Mouse (Mus musculus) 3134 (cell line): ENCODE data around the gene Gstp1.
"Not testable (repeated sequence)": the region's sequence is repeated elsewhere in the genome, so short reads cannot be mapped to it uniquely, and the experiment has no call there.

ENCODE experiments used
- DNase-seq: peaks from one replicate; pipeline ENCODE4 v3.0.0-alpha.2; 2011; ENCODE audit warnings: low spot score; ENCODE audit not compliant: insufficient read length; ENCODE audit errors: extremely low read depth

The Gstp1 gene

DNA sequence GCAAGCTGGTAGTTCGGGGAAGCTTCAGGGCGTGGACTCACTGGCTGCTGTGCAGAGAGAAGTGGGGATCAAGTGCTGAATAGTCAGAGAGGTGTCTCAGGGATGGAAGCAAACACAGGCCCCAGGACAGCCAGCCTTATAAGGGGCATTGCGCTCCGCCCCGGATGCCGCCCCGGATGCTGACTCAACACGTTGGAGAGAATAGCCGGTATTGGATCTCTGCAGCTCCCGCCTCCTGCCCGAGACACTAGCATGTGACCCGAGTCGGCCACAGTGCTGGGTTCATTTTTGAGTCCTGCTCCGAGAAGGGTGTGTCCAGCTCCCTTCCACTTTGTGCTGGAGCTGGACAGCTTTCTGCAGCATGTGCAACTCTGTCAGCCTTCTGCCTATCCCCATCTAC, 4.3 kb upstream of the Gstp1 start:
- no peak for DNase-seq

DNA sequence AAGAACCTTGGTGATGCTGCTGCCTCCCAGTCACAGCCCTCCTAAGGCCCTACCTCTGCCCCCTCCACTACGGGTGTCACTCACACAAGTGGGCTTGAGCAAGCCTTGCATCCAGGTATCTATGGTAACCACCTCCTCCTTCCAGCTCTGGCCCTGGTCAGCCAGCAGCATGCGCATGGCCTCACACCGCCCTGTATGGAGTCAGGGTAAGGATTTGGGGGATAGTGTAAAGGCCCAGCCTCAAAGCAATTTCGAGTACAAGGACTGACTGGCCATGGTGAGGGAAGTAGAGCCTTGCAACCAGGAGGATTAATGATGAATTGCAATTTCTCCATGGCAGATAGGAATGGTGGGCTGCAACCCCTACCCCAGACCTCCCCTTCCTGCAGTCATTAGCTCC, 3.7 kb upstream of the Gstp1 start:
- DNase-seq, result not testable (repeated sequence)

DNA sequence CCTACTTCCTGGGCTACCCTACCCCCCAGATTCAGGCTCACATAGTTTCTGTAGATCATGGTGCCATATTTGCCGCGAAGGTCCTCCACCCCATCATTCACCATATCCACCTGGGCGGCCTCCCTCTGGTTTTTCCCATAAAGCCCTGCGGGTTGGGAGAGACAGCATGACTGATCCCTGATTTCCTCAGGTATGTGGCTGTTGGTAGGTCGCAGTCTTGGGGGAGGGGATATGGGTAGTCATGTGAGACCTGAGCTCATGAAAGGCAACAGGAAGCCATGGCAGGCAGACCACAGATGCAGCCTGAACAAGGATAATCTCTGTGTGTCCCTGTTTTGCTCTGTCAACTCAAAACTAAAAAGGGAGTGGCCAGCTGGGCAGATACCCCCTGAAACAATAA, 3.2 kb upstream of the Gstp1 start:
- DNase-seq, result not testable (repeated sequence)

DNA sequence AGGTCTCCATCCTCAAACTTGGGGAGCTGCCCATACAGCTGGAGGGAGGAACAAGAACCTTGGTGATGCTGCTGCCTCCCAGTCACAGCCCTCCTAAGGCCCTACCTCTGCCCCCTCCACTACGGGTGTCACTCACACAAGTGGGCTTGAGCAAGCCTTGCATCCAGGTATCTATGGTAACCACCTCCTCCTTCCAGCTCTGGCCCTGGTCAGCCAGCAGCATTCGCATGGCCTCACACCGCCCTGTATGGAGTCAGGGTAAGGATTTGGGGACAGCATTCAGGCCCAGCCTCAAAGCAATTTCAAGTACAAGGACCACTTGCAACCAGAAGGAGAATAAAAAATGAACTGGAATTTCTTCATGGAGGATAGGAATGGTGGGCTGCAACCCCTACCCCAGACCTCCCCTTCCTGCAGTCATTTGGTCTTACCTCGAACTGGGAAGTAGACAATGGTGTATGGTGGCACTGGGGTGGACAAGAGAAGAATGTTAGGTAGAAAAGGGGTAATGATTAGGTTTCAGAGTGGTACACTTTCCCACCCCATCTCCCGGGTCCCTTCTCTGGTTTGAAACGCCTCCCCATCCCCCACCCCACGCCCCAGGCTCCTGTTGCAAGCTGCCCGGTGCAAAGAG, 514 bp downstream of the Gstp1 start:
- DNase-seq, result not testable (repeated sequence)

DNA sequence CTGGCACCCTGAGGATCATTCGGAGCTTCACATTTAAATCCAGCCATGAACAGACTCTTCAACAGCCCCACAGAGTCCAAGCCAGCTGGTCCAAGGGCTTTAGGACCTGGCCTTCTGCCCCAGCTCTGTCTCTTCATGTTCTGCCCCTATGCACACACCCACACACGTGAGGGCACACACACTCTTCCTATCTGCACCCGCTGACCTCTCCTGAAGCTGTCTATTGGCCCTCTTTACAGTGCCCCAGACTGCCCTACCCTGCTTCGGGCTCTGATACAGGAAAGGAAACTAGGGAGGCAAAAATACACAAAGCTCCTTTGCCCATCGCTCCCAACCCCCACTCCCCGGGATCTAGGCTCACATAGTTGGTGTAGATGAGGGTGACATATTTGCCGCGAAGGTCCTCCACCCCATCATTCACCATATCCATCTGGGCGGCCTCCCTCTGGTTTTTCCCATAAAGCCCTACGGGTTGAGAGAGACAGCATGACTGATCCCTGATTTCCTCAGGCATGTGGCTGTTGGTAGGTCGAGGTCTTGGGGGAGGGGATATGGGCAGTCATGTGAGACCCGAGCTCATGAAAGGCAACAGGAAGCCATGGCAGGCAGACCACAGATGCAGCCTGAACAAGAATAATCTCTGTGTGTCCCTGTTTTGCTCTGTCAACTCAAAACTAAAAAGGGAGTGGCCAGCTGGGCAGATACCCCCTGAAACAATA, 1.3 kb downstream of the Gstp1 start:
- no peak for DNase-seq

DNA sequence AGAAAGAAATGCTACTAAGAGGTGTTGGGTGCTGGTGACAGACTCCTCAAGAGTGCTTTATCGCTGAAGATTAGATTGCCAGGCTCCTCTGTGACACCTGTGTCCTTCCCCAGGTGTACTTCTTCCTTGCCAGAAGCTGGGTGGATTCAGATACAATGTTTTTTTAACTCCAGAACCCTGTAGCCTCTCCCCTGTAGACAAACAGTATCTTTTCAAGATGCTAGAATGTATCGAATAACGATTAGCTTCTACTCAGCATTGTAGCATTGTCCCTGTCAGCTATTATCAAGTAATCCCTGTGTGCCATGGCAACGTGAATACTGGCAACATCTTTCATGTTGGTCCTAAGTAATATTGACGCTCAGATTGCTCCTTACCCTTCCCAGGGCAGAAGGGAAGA, 4.0 kb downstream of the Gstp1 start:
- DNase-seq, result no peak

DNA sequence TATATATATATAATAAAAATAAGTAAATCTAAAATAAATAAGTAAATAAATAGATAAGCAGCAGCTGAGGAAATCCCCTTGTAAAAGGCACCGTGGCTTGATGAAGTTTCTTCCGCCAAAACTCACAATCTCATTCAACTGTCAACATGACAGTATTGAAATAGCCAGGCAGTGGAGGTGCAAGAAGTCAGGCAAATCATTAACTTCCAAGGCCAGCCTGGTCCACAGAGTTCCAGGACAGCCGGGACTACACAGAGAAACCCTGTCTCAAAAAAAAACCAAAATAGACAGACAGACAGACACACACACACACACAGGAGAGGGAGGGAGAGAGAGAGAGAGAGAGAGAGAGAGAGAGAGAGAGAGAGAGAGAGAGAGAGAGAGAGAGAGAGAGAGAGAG, 4.5 kb downstream of the Gstp1 start:
- no peak for DNase-seq

DNA sequence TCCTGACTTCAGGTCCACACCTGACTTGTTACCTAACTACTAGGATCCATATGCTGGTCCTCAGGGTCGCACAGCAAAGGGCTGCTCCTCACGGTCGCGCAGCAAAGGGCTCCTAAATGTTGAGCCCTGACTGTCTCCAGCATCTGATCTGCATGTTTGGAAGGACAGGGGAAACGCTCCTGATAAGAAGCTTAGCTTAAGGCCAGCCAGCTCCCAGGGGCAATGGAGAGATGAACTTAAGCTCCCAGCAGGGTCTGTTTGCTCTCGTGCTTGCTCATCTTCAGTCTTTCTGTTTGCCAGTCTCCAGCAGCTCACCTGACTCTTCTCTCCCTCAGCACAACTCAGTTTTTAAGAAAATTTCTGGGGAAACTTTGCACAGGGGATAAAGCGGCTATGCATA, 5.1 kb downstream of the Gstp1 start:
- no peak for DNase-seq

DNA sequence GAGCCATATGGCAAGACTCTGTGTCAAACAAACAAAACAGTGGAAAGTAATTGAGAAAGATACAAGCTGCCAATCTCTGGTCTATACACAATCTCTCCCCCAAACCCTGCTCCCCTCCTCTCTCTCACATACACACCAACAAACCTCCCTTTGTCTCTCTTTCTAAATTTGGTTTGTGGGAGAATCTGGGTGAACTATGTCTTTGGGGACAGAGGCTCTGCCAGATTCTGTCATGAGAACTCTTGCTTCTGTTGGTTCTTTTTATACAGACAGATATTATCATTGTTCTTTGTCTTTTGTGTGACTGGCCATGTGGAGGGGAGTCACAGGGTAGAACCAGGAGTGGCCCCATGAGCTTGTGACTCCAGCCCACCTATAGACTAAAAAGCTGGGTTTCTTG, 10.2 kb downstream of the Gstp1 start:
- no peak for DNase-seq

DNA sequence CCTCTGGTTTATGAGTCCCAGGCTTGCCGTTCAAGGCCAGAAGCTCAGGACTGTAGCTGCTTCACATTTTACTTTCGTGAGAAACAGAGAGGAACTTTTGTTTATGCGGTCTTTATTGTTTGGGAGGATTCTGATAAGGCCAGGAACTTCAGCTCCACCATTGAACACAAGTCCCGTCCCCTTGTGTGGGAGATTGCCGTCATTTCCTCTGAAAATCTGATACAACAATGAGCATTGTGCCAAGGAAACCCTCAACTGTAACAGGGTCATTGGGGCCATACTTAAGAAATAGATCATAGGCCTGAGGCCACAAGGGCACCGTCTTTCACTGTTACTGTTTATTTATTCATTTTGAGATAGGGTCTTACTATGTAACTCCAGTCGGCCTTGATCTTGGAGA, 14.6 kb downstream of the Gstp1 start:
- DNase-seq, result no peak

DNA sequence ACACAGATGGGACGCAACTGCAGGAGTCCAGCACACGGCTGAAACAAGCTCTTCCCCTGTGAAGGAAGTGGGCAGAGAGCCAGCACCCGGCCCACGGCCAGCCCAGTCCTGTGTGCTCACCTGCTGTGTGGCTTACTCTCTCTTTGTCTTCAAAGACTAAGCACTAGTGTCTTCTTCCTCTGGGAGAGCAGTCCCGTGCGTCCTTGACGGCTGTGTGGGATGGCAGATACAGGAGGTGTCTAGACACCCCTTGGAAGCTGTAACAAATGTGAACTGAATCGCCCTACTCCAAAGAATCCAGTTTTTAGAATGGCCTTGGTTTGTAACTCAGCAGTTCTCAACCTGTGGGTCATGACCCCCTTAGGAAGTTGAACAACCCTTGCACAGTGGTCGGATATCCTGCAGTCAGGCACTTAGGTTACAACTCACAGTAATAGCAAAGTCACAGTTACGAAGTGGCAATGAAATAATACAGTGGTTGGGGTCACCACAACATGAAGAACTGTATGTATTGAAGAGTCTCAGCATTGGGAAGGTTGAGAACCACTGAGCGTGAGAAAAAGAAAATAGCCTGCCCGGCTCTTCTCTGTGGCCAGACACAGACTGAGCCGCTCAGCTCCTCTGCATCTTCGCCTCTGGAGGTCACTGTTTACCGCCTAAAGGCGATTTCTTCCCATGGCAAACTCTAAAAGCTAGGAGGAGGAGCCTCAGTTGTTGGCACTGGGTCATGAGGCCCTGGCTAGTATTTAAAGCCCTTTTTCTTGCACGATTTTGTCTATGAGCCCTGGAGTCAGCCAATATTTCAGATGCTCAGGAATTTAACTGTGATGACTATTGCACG, 18.8 kb downstream of the Gstp1 start:
- DNase-seq, result peak; percentile 56

DNA sequence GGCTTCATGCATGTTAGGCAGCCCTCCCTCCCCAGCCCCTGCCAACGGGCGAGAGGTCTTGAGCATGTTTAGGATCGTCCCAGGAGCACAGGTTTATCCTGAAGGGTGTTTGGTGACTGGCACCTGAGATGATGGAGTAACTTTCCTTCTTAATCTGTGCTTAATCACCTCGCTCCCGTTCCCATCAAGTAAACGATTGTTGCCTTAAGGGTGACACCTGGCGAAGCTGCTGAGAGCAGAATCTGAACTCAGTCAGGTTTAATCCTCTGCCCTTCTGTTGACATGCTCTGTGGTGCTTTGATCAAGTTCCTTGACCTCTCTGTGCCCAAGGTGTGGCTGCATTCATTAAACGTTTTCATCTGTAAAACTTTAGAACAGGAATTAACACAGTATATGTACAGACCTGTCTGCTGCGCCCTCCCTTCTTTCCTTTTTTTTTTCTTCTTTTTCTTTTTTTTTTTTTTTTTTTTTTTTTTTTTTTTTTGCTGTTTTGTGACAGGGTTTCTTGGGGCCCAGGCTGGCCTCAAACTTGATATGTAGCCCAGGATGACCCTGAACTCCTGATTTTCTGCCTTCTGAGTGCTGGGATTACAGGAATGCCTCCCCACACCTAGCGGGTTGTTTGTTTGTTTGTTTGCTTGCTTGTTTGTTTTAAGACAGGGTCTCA, 19.7 kb downstream of the Gstp1 start:
- DNase-seq, result no peak

DNA sequence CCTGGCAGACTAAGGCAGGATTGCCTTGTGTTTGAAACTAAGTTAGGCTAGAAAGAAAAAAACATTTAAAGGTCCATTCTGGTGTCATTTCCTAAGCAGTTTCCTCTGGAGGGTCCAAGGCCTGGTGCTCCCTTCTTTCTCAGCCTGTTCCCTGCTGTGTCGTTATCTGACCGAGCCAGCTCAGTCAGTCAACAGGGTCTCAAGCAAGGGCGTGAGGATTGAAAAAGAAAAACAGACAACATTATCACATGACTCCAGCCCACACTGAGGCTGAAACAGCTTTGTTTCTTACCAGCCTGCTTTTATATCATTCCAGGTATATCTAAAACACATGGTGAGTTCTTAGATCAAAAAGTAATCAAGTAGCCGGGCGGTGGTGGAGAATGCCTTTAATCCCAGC, 22.1 kb downstream of the Gstp1 start:
- DNase-seq, result no peak

DNA sequence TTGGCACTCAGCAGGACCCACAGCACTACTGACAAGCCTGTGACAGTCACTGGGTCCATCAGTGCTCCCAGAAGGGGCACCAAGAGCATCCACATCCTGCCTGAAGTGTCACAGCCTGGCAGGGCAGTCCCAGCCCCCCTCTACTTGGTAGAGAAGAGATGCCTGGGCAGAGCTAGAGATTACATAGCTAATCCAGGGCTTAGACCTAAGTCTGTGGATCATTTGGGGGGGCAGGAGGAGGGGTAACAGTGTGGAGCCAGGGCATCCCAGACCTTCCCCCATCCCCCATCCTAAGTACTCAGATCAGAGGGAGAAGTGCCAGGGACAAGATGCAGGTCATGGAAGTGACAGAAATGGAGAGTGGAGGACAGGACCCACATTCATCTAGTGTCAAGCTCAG, 23.0 kb downstream of the Gstp1 start:
- DNase-seq, result no peak

DNA sequence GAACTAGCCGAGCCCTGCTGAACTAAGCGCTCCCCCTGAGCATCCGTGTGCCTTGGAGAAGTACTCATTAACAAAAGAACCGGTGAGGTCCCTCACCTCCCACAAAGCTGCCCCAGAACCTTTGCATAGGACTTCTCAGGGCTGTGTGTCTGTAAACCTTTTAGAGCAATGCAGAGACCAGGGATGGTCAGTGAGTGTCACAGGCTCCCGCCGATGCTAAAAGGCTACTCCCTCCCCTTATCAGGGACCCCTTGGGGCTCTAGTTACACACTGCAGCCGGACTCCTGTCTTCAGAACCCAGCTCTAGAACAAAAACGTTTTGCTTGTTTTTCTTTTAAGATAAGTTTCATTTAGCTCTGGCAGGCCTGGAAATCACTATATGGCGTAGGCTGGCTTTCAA, 24.7 kb downstream of the Gstp1 start:
- DNase-seq, result no peak

DNA sequence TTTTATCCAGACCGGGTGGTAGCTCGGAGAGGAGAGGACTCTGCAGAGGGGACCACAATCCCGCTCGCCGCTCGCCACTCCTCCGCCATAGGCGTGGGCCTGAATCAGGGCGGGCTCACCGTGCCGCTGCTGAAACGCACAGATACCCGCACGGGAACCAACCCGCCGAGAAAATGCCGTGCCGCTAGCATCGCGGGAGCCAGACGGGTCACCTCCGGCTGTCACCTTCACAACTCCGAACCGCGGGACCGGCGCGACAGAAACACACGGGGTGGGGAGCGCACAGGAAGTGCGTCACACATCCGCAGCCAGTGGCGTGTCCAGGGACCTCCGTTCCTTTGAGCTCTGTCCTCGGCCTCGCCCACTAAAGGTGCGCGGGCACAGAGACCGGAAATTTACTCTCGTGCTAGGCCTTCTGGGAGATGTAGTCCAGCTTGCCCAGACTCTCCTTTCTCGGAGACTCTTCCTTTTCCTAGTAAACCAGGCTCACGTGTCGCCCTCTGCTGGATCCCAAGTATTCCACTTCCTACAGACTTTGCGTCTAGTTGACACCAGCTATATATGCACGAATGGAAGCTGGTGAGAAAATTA, 25.3 kb downstream of the Gstp1 start, which contains the start of gene Ndufv1:
Gene Ndufv1, minus strand, starts transcription at position 375 of the 591 bp plus-strand sequence.
- DNase-seq, result peak; percentile 95

DNA sequence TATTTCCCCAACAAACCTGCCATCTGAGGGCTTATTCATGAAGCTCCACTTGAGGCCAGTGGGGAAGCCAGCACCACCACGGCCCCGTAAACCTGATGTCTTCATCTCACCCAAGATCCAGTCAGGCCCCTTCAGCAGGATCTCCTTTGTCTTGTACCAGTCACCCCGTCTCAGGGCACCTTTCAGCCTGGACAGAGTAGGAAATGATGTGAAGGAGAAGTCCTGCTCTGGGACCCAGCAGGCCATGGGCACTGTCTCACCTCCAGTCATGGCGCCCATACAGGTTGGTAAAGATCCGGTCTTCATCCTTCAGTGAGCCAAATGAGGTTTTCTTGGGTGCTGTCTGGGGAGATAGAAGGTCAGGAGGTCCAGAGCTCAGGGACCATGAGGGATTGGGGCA, 26.7 kb downstream of the Gstp1 start:
- no peak for DNase-seq

DNA sequence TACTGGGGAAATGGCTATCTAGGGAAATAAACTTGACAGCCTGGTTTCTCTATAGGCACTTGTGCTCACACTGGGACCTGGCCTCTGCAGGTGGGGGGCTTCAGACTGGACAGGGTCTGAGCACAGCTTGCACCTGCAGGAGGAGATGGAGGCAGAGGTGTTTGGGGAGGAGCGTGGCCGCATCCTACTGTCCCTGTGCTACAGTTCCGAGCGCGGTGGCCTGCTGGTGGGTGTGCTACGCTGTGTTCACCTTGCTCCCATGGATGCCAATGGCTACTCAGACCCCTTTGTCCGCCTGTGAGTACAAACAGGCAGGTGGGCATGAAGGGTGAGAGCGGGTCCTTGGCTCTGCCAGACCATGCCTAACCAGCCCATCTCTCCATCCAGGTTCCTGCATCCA, 31.8 kb downstream of the Gstp1 start:
- no peak for DNase-seq

DNA sequence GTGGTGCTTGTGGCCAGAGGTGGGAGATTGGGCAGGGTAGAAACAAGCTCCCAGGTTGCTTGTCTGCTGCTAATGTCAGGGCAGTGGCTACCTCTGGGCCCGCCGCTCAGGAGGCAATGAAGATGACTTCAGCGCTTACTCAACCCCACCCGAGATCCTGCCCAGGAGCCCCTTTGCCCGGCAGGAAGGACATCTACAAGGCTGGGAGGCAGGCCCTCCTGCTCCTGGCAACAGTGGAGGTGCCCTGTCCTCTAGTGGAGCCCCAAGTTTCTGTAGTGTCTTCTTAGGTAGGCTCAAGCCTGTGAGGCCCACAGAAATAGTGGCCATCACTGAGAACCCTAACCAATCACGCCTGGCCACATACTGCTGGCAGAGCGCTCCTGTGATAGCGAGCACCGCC, 32.7 kb downstream of the Gstp1 start:
- no peak for DNase-seq

DNA sequence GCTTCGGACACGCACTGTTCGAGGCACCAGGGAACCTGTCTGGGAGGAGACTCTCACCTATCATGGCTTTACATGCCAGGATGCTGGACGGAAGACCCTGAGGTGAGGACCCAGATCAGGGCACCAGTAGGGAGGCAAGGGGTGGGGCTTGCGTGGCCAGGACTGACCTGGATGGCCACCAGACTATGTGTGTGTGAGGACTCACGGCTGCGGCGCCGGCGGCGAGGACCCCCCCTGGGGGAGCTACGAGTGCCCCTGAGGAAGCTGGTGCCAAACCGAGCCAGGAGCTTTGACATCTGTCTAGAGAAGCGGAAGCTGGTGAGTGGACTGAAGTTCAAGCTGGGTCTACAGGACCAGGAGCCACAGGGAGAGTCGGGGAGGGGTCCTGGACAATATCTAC, 33.5 kb downstream of the Gstp1 start:
- no peak for DNase-seq

DNA sequence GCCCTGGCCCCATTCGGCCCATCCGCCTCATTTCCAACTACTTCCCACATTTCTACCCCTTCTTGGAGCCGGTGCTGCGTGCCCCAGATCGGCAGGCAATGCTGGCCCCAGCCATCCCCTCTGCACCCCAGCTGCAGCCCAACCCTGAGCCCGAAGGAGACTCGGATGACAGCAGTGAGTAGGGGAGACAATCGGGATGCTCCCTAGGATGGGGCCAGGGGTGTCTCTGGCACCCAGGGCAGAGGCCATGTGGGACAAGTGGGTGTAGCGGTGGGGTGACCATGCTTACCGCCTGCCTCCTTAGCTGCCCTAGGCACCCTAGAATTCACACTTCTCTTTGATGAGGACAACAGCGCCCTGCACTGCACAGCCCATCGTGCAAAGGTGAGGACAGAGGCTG, 34.1 kb downstream of the Gstp1 start:
- no peak for DNase-seq
